Mouse (Mus musculus) myocyte (in vitro differentiated cells): ENCODE data around the gene Anks1.

Source experiments
- MAX ChIP-seq: IDR thresholded peaks from one replicate; pipeline ENCODE4 v1.6.1; 2011; ENCODE audit warnings: low read depth, mild to moderate bottlenecking, control low read depth
- MYOD1 ChIP-seq, 3 experiments: IDR thresholded peaks; one replicate each; pipeline ENCODE4 v1.6.1; 2011; ENCODE audit warnings: control low read depth in 2 of 3, low read depth in 2 of 3, mild to moderate bottlenecking in 2 of 3, moderate library complexity in 1 of 3; ENCODE audit not compliant: insufficient read length in 2 of 3, control insufficient read depth in 1 of 3
- MYOG ChIP-seq, 3 experiments: IDR thresholded peaks; one replicate each; pipeline ENCODE4 v1.6.1; 2011; ENCODE audit warnings: control low read depth in 2 of 3, low read depth in 2 of 3, mild to moderate bottlenecking in 2 of 3; ENCODE audit not compliant: insufficient read length in 2 of 3, control insufficient read depth in 1 of 3, insufficient read depth in 1 of 3
- POLR2A ChIP-seq: IDR thresholded peaks from one replicate; pipeline ENCODE4 v1.6.1; 2011; ENCODE audit warnings: low read depth, mild to moderate bottlenecking, control low read depth, moderate library complexity; ENCODE audit not compliant: insufficient read length

DNA sequence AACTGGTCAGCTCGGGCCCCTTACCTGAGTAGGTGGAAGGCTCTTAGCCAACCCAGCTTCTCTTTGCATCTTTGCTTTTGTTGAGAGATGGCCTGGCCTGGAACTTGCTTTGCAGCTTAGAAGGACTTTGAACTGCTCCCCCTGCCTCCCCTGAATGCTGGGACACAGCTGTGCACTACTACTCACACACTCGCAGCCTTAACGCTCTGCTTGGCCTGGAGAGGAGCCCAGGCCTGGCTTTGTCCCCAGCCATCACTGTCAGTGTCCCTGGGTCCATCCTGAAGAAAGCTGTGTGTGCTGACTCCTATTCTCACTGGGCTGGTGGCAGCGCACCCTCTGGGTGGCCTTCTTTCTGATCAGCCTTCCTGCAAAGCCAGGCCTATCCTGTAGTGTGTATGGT lies 11.6 kb downstream of the Anks1 start:
- TF ChIP-seq POLR2A (no peak), MAX (no peak), MYOD1 (IDR thresholded peaks at IDR 0.05; ENCODE audit: control insufficient read depth in 1 of 3, insufficient read length in 2 of 3, low read depth in 2 of 3) (no peak), MYOG (IDR thresholded peaks at IDR 0.05; ENCODE audit: control insufficient read depth in 1 of 3, insufficient read depth in 1 of 3, insufficient read length in 2 of 3, low read depth in 2 of 3) (no peak)
